ENCODE assay signal across 15 mouse cellular contexts in the genomic region with DNA sequence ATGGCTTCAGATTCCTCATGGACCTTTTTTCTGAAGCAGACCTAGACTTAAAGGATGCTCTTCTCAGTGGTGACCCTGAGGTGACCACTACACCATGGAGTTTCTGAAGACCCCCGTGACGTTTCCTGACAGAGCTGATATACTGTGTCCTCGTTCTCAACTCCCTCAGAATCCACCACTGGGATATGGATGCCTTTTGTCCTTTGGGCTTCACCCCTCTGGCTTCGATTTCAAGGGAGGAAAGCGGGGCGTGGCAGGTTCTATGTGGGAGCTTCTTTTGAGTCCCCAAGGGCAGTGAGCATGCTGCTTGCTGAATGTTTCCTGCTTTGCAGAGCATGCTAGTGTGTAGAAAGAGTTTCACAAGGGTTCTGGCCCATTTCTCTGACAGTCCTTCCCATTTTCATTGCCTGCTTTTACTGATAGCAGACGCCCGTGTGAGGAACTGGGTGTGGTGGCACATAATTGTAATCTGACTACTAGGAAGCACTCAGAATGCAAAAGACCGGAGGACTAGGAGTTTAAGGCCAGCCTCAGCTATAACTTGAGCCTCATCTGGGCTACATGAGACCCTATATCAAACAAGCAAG.
DNase-seq lines count a peak whose midpoint lies in the region; ATAC-seq and TF ChIP-seq lines count a peak whose summit lies in the region.
"Had no signal": no experiment of that assay in that cellular context is flagged by ENCODE, and none has a peak within 500 bp of the region (broad histone marks: within the 10 kb centered on the region; RNA-seq: fewer than 3 reads in every experiment).

No protein-coding gene starts in this region.

- H3K4me3 ChIP-seq in heart, embryonic 10.5 days: no peak overlapping the region
- H3K4me3 ChIP-seq in heart, embryonic 12.5 days: no peak overlapping the region
- H3K4me3 ChIP-seq in liver, adult 2 months (ENCODE audit: insufficient read depth, low read depth, low read length): no peak overlapping the region
- H3K4me3 ChIP-seq: left cerebral cortex, adult 2 months; limb, embryonic 15.5 days; midbrain, embryonic 10.5 days had no signal

- no peak for TF ChIP-seq POLR2A in liver, adult 2 months (IDR thresholded peaks at IDR 0.05; ENCODE audit: extremely low read depth, insufficient read depth, low read length)

- WGBS in heart, embryonic 10.5 days: 61% methylated on average over 9 of the region's 9 CpGs
- 58% methylated on average over 9 of the region's 9 CpGs for WGBS in heart, embryonic 12.5 days
- 86% methylated on average over 9 of the region's 9 CpGs for WGBS in liver, adult 2 months

- H3K79me2 ChIP-seq in liver, adult 2 months (ENCODE audit: control insufficient read depth, insufficient read depth, low read length): no peaks in the 10 kb centered on the region

- H3K27ac ChIP-seq in heart, embryonic 10.5 days: peak overlapping the region; percentile 9; the same call in 1 of the 2 replicates
- H3K27ac ChIP-seq in heart, embryonic 12.5 days (ENCODE audit: poor library complexity, severe bottlenecking): no peak overlapping the region
- H3K27ac ChIP-seq in liver, adult 2 months (replicated peaks; ENCODE audit: insufficient read depth, low read depth, low read length): no peak overlapping the region
- H3K27ac ChIP-seq: hindbrain, embryonic 14.5 days; left cerebral cortex, adult 2 months; limb, embryonic 15.5 days; midbrain, embryonic 10.5 days had no signal

- TF ChIP-seq CTCF in liver, adult 2 months (IDR thresholded peaks at IDR 0.05; ENCODE audit: low read depth, low read length): no peak

- no peaks in the 10 kb centered on the region for H3K36me3 ChIP-seq in heart, embryonic 10.5 days
- no peaks in the 10 kb centered on the region for H3K36me3 ChIP-seq in heart, embryonic 12.5 days
- no peaks in the 10 kb centered on the region for H3K36me3 ChIP-seq in liver, adult 2 months (ENCODE audit: control insufficient read depth, insufficient read depth, low read length)
- H3K36me3 ChIP-seq: limb, embryonic 15.5 days; midbrain, embryonic 10.5 days had no signal

- no peaks in the 10 kb centered on the region for H3K27me3 ChIP-seq in heart, embryonic 10.5 days (ENCODE audit: insufficient read depth, poor library complexity, severe bottlenecking)
- no peaks in the 10 kb centered on the region for H3K27me3 ChIP-seq in heart, embryonic 12.5 days (replicated peaks)
- H3K27me3 ChIP-seq in liver, adult 2 months (ENCODE audit: control insufficient read depth, insufficient read depth, low read length): no peaks in the 10 kb centered on the region
- H3K27me3 ChIP-seq: limb, embryonic 15.5 days had no signal

- no peak for ATAC-seq in heart, embryonic 12.5 days (ENCODE audit: insufficient number of reproducible peaks, low FRiP score)
- no peak for ATAC-seq in erythroblast, adult 5-6 weeks (replicated peaks; ENCODE audit: low FRiP score, poor library complexity, severe bottlenecking)
- ATAC-seq: activated CD4-positive, CD25-positive, alpha-beta regulatory T cell, adult 4 months had no signal

- no peak overlapping the region for H3K4me2 ChIP-seq in heart, embryonic 12.5 days
- H3K4me2 ChIP-seq: hindbrain, embryonic 14.5 days; limb, embryonic 15.5 days had no signal

- H3K9ac ChIP-seq in heart, embryonic 12.5 days: no peak overlapping the region
- H3K9ac ChIP-seq in liver, adult 2 months (ENCODE audit: low read depth, low read length): no peak overlapping the region
- H3K9ac ChIP-seq: hindbrain, embryonic 14.5 days; limb, embryonic 15.5 days had no signal

- no peaks in the 10 kb centered on the region for H3K9me3 ChIP-seq in heart, embryonic 10.5 days
- no peaks in the 10 kb centered on the region for H3K9me3 ChIP-seq in heart, embryonic 12.5 days (replicated peaks)
- H3K9me3 ChIP-seq: limb, embryonic 15.5 days; midbrain, embryonic 10.5 days had no signal

- DNase-seq in heart, embryonic 10.5 days (ENCODE audit: low spot score): no peak
- DNase-seq in lung, postnatal 25 days (ENCODE audit: low spot score): peak; percentile 38
- no peak for DNase-seq in lung, postnatal 14 days
- peak; percentile 24 for DNase-seq in liver, adult 2 months (ENCODE audit: extremely low read depth, low read depth, low spot score)
- peak; percentile 50 to 65 for DNase-seq in spleen, postnatal 36 days (ENCODE audit: low spot score in 2 of 2)
- no peak for DNase-seq in right cerebral cortex, postnatal 10 days (ENCODE audit: low spot score in 2 of 2)
- DNase-seq: cerebellum, adult 9-10 months; thymus, postnatal 25 days had no signal

- H3K4me1 ChIP-seq in heart, embryonic 10.5 days: peaks cover 38% of the 10 kb centered on the region
- peaks cover 36% of the 10 kb centered on the region for H3K4me1 ChIP-seq in heart, embryonic 12.5 days (replicated peaks)
- H3K4me1 ChIP-seq in liver, adult 2 months (ENCODE audit: control insufficient read depth, insufficient read depth, low read length): no peaks in the 10 kb centered on the region
- H3K4me1 ChIP-seq: limb, embryonic 15.5 days had no signal

Comparison
In these comparisons a context has a peak if more than half of its experiments do, and no peak if none do; other contexts are left out.
1. DNase-seq: peak in lung, postnatal 25 days (single experiment), liver, adult 2 months (single experiment) and spleen, postnatal 36 days (2 of 2); none in heart, embryonic 10.5 days (single experiment), lung, postnatal 14 days (single experiment) and right cerebral cortex, postnatal 10 days (0 of 2).